Mouse (Mus musculus) frontal cortex, adult 2 months (tissue): ENCODE measurements around the gene Slc35e2. TPM values are rescaled to one million over a fixed set of nuclear protein-coding genes. Genes with fewer than 3 reads are reported as not detected.
A peak's percentile ranks its signal among the peaks of the same experiment; 100 is the strongest.
"Not testable (repeated sequence)": the region's sequence is repeated elsewhere in the genome, so short reads cannot be mapped to it uniquely, and the experiment has no call there.

Experiments used
- DNase-seq, 2 experiments: peaks; one replicate each; pipeline ENCODE4 v3.0.0; 2022; ENCODE audit warnings: low spot score in 1 of 2; ENCODE audit errors: extremely low spot score in 1 of 2
- polyA plus RNA-seq: library from polyadenylated mRNA; depleted of rRNA; stranded (reverse); fragments of >200 nt; gene quantifications from 2 replicates; pipeline ENCODE4 v1.2.3, GENCODE M21; 2012; rRNA removed

Slc35e2 gene
- polyA plus RNA-seq, 1 experiment: 19.6 TPM

DNA sequence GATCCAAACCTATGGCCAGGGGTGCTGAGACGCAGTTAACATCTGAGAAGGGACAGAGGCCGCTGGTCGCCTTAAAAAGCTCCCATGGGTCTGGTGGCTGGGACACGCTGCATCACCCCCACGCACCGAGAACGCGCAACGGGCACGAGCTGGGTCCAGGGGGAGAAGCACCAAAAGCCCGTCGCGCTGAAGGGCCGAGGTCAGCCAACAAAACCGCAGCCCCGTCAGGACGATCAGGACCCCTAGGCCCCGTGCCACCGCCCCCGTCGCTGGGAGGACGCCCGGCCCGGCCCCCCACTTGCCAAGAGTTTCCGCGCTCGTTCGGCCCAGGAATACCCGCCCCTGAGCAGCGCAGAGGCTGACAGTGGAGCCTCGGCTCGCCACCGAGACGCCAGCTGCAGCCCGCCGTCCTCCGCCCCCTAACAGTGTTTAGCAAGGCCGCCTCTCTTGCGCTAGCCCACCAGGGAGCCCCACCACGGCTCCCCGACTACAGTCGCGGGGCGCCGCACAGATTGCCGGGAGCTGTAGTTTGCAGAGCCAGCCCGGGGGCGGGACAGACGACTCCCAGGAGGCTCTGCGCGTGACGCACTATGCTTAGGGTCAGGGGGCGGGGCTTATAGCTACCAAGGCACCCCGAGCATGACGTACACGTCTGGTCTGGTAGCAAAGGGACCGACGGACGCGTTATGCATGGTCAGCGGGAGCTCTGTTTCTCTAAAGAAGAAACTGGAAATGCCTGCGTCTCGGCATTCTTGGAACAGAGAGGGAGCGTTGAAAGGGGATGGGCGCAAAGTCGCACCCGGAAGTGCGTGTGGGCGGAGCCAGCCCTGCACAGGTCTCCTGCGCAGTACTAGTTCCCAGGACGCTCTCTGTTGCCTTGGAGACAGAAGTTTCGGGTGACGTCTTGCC lies 67.7 kb downstream of the Slc35e2 start, which contains the start of gene Mib2:
Mib2 (minus strand) TSS at position 510 of the 909 bp plus-strand sequence.
- peak; percentile 96 to 98 for DNase-seq

GRCm38 (mm10) chr4:155669598-155670075 lies 68.4 kb downstream of the Slc35e2 start:
- no peak for DNase-seq

DNA sequence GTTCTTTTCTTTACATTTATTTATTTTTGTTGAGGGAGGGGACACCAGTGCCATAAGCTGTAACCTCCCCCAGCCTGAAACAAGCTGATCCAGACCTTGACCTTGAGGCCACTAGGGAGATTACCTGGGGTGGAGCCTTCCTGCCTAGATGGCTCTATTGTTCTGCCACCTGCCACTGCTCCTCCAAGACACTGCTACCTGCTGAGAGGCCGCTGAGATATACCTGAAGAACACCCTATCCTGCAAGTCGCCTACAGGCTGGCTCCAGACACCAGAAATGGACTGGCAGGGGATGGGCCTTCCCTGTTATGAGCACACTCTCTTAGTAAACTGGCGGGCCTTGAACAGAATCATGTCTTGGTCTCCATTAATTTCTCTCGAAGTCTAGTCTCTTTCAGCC lies 69.0 kb downstream of the Slc35e2 start:
- not testable (repeated sequence) for DNase-seq

- no peak for DNase-seq
Measured at GRCm38 (mm10) chr4:155672082-155672481, 70.9 kb downstream of the Slc35e2 start.

Other genes starting within 250 kb of the Slc35e2 start
- 217 and 235 TPM in 2 replicates for gene Prkcz, start 240.1 kb upstream of the Slc35e2 start, polyA plus RNA-seq
- 88.9 and 107 TPM in 2 replicates for gene Gabrd, start 203.3 kb upstream of the Slc35e2 start, polyA plus RNA-seq
- gene Cfap74, start 192.2 kb upstream of the Slc35e2 start, polyA plus RNA-seq: 18.6 and 20.5 TPM in 2 replicates
- 1.0 and 1.2 TPM in 2 replicates for gene Tmem52, start 132.3 kb upstream of the Slc35e2 start, polyA plus RNA-seq
- 693 and 705 TPM in 2 replicates for gene Gnb1, start 110.1 kb upstream of the Slc35e2 start, polyA plus RNA-seq
- gene Nadk, start 39.0 kb upstream of the Slc35e2 start, polyA plus RNA-seq: 71.2 and 72.4 TPM in 2 replicates
- 60.7 and 65.4 TPM in 2 replicates for gene Cdk11b, start 23.4 kb downstream of the Slc35e2 start, polyA plus RNA-seq
- gene Gm10563, start 44.0 kb downstream of the Slc35e2 start, polyA plus RNA-seq: not detected in 2 replicates
- 4.6 TPM in 2 replicates for gene Mmp23, start 52.0 kb downstream of the Slc35e2 start, polyA plus RNA-seq
- gene Mib2, start 67.8 kb downstream of the Slc35e2 start, polyA plus RNA-seq: 136 and 143 TPM in 2 replicates
- gene Fndc10, start 92.9 kb downstream of the Slc35e2 start, polyA plus RNA-seq: 52.0 and 57.4 TPM in 2 replicates
- 134 and 142 TPM in 2 replicates for gene Ssu72, start 103.4 kb downstream of the Slc35e2 start, polyA plus RNA-seq
- gene Tmem240, start 133.4 kb downstream of the Slc35e2 start, polyA plus RNA-seq: 62.9 and 63.6 TPM in 2 replicates
- gene Atad3a, start 159.7 kb downstream of the Slc35e2 start, polyA plus RNA-seq: 88.4 and 95.8 TPM in 2 replicates
- gene Vwa1, start 173.3 kb downstream of the Slc35e2 start, polyA plus RNA-seq: 30.7 and 31.8 TPM in 2 replicates
- gene Tmem88b, start 184.5 kb downstream of the Slc35e2 start, polyA plus RNA-seq: 24.2 and 26.8 TPM in 2 replicates
- gene Ankrd65, start 189.0 kb downstream of the Slc35e2 start, polyA plus RNA-seq: not detected in 2 replicates
- gene Mrpl20, start 201.5 kb downstream of the Slc35e2 start, polyA plus RNA-seq: 101 and 116 TPM in 2 replicates
- gene Ccnl2, start 211.1 kb downstream of the Slc35e2 start, polyA plus RNA-seq: 127 and 144 TPM in 2 replicates
- gene Aurkaip1, start 229.9 kb downstream of the Slc35e2 start, polyA plus RNA-seq: 126 and 131 TPM in 2 replicates
- gene Mxra8, start 238.3 kb downstream of the Slc35e2 start, polyA plus RNA-seq: 19.0 and 19.3 TPM in 2 replicates
- 129 and 134 TPM in 2 replicates for gene Dvl1, start 246.0 kb downstream of the Slc35e2 start, polyA plus RNA-seq